Mouse (Mus musculus) v-Abl transformed pro-B cells (cell line): ENCODE measurements around the gene Gm7861.
"Not testable (repeated sequence)": the region's sequence is repeated elsewhere in the genome, so short reads cannot be mapped to it uniquely, and the experiment has no call there.

Experiments used
- in situ Hi-C, 2 experiments: fragments of 400-800 bp; cut with MboI; formaldehyde crosslinking; loops; one replicate each; pipeline ENCODE4 v1.15.1; 2025; ENCODE audit not compliant: unreplicated experiment in 2 of 2

Gm7861 gene

GRCm38 (mm10) chr8:21594408-21594807 lies at the start of gene Gm7861:
Gene Gm7861, minus strand, starts transcription at chr8:21594508.
- in situ Hi-C loops = not testable (repeated sequence)

GRCm38 (mm10) chr8:21617883-21618282 lies 23.6 kb upstream of the Gm7861 start, which contains the start of gene Defa26:
Gene Defa26, plus strand, starts transcription at chr8:21618183.
- in situ Hi-C loops = not testable (repeated sequence)

GRCm38 (mm10) chr8:21582706-21583105 lies 11.6 kb downstream of the Gm7861 start, which contains the start of gene Defa28:
Gene Defa28, plus strand, starts transcription at chr8:21583006.
- in situ Hi-C loops = not testable (repeated sequence)

GRCm38 (mm10) chr8:21565086-21565485 lies 29.2 kb downstream of the Gm7861 start, which contains the start of gene Defa37:
Gene Defa37, plus strand, starts transcription at chr8:21565386.
- in situ Hi-C loops = not testable (repeated sequence)
